Mouse (Mus musculus) limb, embryonic 13.5 days (tissue): ENCODE results near the gene Slc16a7. TPM values are rescaled to one million over a fixed set of nuclear protein-coding genes. Genes with fewer than 3 reads are reported as not detected.

Source experiments
- ATAC-seq: fragments of 200-750 bp; cut with Nextera tagmentation; 2 replicates; pipeline ENCODE4 v1.8.0; 2017; ENCODE audit warnings: low read depth, moderate number of reproducible peaks, moderate TSS enrichment; ENCODE audit not compliant: low FRiP score
- H3K27ac ChIP-seq: fragments of 300-500 bp; sonication (generic); 2 replicates; pipeline ENCODE4 v1.5.1; 2015; ENCODE audit warnings: inconsistent platforms, mild to moderate bottlenecking, moderate library complexity
- H3K27me3 ChIP-seq: fragments of 300-500 bp; sonication (generic); 2 replicates; pipeline ENCODE4 v1.6.1; 2015; ENCODE audit warnings: mild to moderate bottlenecking, inconsistent platforms
- H3K36me3 ChIP-seq: fragments of 300-500 bp; sonication (generic); 2 replicates; pipeline ENCODE4 v1.6.1; 2015; ENCODE audit warnings: inconsistent platforms, mild to moderate bottlenecking, moderate library complexity
- H3K4me1 ChIP-seq: fragments of 300-500 bp; sonication (generic); 2 replicates; pipeline ENCODE4 v1.6.1; 2015; ENCODE audit warnings: inconsistent platforms
- H3K4me2 ChIP-seq: fragments of 300-500 bp; sonication (generic); replicated peaks from 2 replicates; pipeline ENCODE4 v1.6.1; 2015; ENCODE audit warnings: inconsistent platforms, mild to moderate bottlenecking, moderate library complexity
- H3K4me3 ChIP-seq: fragments of 300-500 bp; sonication (generic); 2 replicates; pipeline ENCODE4 v1.5.1; 2015; ENCODE audit warnings: moderate library complexity, mild to moderate bottlenecking, inconsistent platforms
- H3K9ac ChIP-seq: fragments of 300-500 bp; sonication (generic); 2 replicates; pipeline ENCODE4 v1.6.1; 2015; ENCODE audit warnings: mild to moderate bottlenecking, inconsistent platforms
- H3K9me3 ChIP-seq: fragments of 300-500 bp; sonication (generic); 2 replicates; pipeline ENCODE4 v1.6.1; 2016; ENCODE audit warnings: inconsistent platforms
- WGBS: fragments of 180-500 bp; shearing (Covaris S2); methylation state at CpG from one replicate; pipeline ENCODE4 v1.1.7; 2015; 5-methylcytosine and 5-hydroxymethylcytosine counted together
- polyA plus RNA-seq: library from polyadenylated mRNA; unstranded; fragments of >200 nt; fragmentation: Nextera tagmentation; extraction: Ambion mirVana; gene quantifications from 2 replicates; pipeline ENCODE4 v1.2.1, GENCODE M21; 2015

Slc16a7 gene
- polyA plus RNA-seq, 1 experiment from 2014 or later: 6.9 TPM

DNA sequence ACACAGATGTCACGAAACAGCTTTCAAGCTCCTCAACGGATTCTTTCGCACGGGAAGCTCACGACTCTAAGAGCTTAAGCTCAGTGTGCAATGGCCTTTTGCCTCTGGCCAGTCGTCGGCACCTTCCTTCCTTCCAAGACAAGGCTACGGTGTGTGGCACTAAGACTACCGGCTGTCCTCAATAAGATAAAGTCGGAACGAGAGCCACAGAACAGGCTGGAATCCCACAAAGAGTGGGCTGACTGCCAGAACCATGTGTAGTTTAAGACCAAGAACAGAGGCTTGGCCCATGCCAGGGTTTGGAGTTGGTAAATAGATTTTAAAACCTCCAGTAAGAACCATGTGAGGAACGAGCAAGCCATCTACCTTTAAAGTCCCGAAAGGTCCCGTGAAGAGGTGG, 123.8 kb downstream of the Slc16a7 start:
- Histone ChIP-seq H3K4me3 (no peak overlapping the region), H3K9ac (no peak overlapping the region), H3K27me3 (no peaks in the 10 kb centered on the region), H3K4me1 (peaks cover 15% of the 10 kb centered on the region), H3K36me3 (no peaks in the 10 kb centered on the region), H3K4me2 (no peak overlapping the region), H3K27ac (no peak overlapping the region), H3K9me3 (no peaks in the 10 kb centered on the region)
- ATAC-seq: no peak
- 68% methylated on average over 14 of the region's 14 CpGs for WGBS

DNA sequence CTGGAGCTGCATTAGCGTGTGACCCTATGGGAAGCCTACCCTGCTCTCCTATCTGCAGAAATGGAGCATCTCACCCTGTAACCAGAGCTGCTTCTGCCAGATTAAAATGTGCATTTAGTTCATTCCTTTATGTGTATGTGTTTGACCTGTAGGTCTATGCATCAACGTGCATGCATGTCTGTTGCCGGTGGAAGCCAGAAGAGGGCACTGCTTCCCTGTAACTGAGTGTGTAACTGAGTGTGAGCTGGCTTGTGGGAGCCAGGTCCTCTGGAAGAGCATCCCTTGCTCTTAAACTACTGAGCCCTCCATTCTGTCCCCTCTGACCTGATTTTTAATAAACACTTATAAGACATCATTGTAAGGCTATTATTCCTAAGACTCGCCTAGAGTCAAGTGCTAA, 124.3 kb downstream of the Slc16a7 start:
- WGBS: 54% methylated on average over 4 of the region's 4 CpGs
- Histone ChIP-seq H3K9me3 (no peaks in the 10 kb centered on the region), H3K4me3 (no peak overlapping the region), H3K4me1 (peaks cover 15% of the 10 kb centered on the region), H3K36me3 (no peaks in the 10 kb centered on the region), H3K4me2 (no peak overlapping the region), H3K9ac (no peak overlapping the region), H3K27me3 (no peaks in the 10 kb centered on the region), H3K27ac (no peak overlapping the region)
- no peak for ATAC-seq

- no peak for ATAC-seq
- no peaks in the 10 kb centered on the region for H3K27me3 ChIP-seq
- no peak overlapping the region for H3K4me3 ChIP-seq
- no peak overlapping the region for H3K9ac ChIP-seq
- H3K27ac ChIP-seq: no peak overlapping the region
- H3K9me3 ChIP-seq: no peaks in the 10 kb centered on the region
- WGBS: 94% methylated on average over 4 of the region's 4 CpGs
- H3K36me3 ChIP-seq: no peaks in the 10 kb centered on the region
- H3K4me2 ChIP-seq: no peak overlapping the region
- no peaks in the 10 kb centered on the region for H3K4me1 ChIP-seq
Measured at GRCm38 (mm10) chr10:125255904-125256303, 133.4 kb downstream of the Slc16a7 start.

- Histone ChIP-seq H3K9me3 (no peaks in the 10 kb centered on the region), H3K36me3 (no peaks in the 10 kb centered on the region), H3K9ac (no peak overlapping the region), H3K27me3 (no peaks in the 10 kb centered on the region), H3K4me3 (no peak overlapping the region), H3K27ac (no peak overlapping the region), H3K4me2 (no peak overlapping the region), H3K4me1 (no peaks in the 10 kb centered on the region)
- ATAC-seq: no peak
- 84% methylated on average over 2 of the region's 2 CpGs for WGBS
Measured at GRCm38 (mm10) chr10:125214536-125214935, 174.7 kb downstream of the Slc16a7 start.

DNA sequence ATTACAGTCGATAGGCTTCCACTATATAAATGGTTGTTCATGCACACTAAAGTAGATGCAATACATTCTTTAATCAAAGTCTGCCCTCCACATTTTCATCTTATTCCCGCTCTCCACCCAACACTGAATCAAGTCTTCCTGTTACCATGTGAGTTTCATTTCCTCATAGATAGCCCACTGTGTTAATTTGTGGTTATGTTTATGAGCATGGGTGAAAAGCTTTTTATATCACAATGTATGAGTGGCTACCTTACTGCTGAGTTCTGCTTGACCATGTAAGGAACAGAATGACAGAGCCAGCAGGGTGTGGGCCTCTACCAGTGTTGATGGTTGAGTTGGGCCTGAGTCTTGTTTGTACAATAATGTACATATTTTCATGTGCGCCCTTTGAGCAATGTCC, 175.5 kb downstream of the Slc16a7 start:
- WGBS: 90% methylated on average over 3 of the region's 3 CpGs
- Histone ChIP-seq H3K36me3 (no peaks in the 10 kb centered on the region), H3K4me2 (no peak overlapping the region), H3K9ac (no peak overlapping the region), H3K27me3 (no peaks in the 10 kb centered on the region), H3K4me3 (no peak overlapping the region), H3K9me3 (no peaks in the 10 kb centered on the region), H3K27ac (no peak overlapping the region), H3K4me1 (no peaks in the 10 kb centered on the region)
- no peak for ATAC-seq

DNA sequence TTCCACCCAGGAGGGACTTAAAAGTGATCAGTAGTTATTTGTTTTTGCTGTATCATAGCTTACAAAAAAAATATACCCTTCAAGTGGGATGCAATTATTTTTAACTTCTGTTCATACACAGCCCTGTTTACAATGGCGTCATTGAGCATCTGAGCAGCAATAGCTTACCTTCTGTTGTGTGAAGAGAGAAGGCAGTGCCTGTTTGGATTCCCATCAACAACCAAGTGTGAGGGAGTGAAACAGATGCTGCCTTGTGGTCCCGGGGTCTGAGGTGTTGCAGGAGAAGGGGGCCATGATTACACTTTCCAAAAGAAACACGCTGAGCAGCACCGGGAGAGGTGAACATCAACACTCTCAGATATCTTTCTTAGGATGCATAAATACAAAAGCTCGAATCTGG, 201.7 kb downstream of the Slc16a7 start:
- no peak overlapping the region for H3K4me3 ChIP-seq

GRCm38 (mm10) chr10:125185387-125185786, 203.9 kb downstream of the Slc16a7 start:
- 93% methylated on average over 4 of the region's 4 CpGs for WGBS
- no peak overlapping the region for H3K4me2 ChIP-seq
- H3K27me3 ChIP-seq: no peaks in the 10 kb centered on the region

More for the DNA sequence above, 201.7 kb downstream of the Slc16a7 start:
- WGBS: 62% methylated on average over 5 of the region's 5 CpGs
- no peak for ATAC-seq
- Histone ChIP-seq H3K4me2 (no peak overlapping the region), H3K4me1 (peaks cover 5% of the 10 kb centered on the region; the same call in 1 of the 2 replicates), H3K36me3 (no peaks in the 10 kb centered on the region), H3K9me3 (no peaks in the 10 kb centered on the region), H3K9ac (no peak overlapping the region), H3K27me3 (no peaks in the 10 kb centered on the region), H3K27ac (no peak overlapping the region)

GRCm38 (mm10) chr10:125184146-125184545, 205.1 kb downstream of the Slc16a7 start:
- peaks cover 5% of the 10 kb centered on the region; the same call in 1 of the 2 replicates for H3K4me1 ChIP-seq
- WGBS: 23% methylated on average over 5 of the region's 5 CpGs
- no peak for ATAC-seq
- H3K27ac ChIP-seq: no peak overlapping the region
- no peak overlapping the region for H3K9ac ChIP-seq
- H3K36me3 ChIP-seq: no peaks in the 10 kb centered on the region
- no peak overlapping the region for H3K4me2 ChIP-seq
- no peaks in the 10 kb centered on the region for H3K27me3 ChIP-seq
- H3K9me3 ChIP-seq: no peaks in the 10 kb centered on the region
- no peak overlapping the region for H3K4me3 ChIP-seq

More at GRCm38 (mm10) chr10:125185387-125185786, 203.9 kb downstream of the Slc16a7 start:
- no peak for ATAC-seq
- Histone ChIP-seq H3K27ac (no peak overlapping the region), H3K4me1 (peaks cover 5% of the 10 kb centered on the region; the same call in 1 of the 2 replicates), H3K36me3 (no peaks in the 10 kb centered on the region), H3K9ac (no peak overlapping the region), H3K4me3 (no peak overlapping the region), H3K9me3 (no peaks in the 10 kb centered on the region)

- Histone ChIP-seq H3K9ac (no peak overlapping the region), H3K9me3 (no peaks in the 10 kb centered on the region), H3K4me3 (no peak overlapping the region), H3K27ac (no peak overlapping the region), H3K4me2 (no peak overlapping the region), H3K4me1 (peaks cover 5% of the 10 kb centered on the region; the same call in 1 of the 2 replicates), H3K27me3 (no peaks in the 10 kb centered on the region), H3K36me3 (no peaks in the 10 kb centered on the region)
- ATAC-seq: no peak
- 92% methylated on average over 3 of the region's 3 CpGs for WGBS
Measured at GRCm38 (mm10) chr10:125182545-125182944, 206.7 kb downstream of the Slc16a7 start.

GRCm38 (mm10) chr10:125177782-125178181, 211.5 kb downstream of the Slc16a7 start:
- ATAC-seq: no peak
- Histone ChIP-seq H3K27me3 (no peaks in the 10 kb centered on the region), H3K4me1 (no peaks in the 10 kb centered on the region), H3K4me3 (no peak overlapping the region), H3K27ac (no peak overlapping the region), H3K9ac (no peak overlapping the region), H3K36me3 (no peaks in the 10 kb centered on the region), H3K9me3 (no peaks in the 10 kb centered on the region), H3K4me2 (no peak overlapping the region)
- WGBS: 85% methylated on average over 2 of the region's 2 CpGs

DNA sequence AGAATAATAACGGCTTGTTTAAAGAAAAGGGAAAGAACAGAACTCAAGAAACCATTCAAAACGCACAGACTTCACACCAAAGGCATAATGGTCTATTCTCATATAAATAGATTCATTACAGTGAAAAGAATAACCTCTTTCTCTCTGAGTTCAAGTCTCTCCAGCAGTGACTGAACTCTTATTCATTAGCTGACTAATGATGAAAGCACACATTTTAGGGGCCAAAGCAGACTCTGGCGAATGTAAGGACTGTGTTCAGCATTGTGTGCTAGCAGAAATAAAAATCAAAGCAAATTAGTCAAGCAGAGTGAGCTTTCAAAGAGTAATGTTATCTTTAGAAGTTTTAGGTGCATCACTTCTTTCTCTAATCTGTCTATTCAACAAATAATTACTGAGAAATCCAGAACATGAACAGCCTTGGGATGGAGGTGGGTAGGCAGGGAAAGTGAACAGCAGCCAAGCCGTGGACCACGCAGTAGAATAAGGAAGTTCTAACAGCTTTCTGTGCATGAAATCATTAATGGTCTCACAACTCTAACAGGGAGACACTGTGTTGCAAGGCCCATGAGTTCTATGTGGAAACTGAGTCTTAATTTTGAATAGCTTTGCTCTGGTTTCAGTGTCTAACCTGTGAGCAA, 214.1 kb downstream of the Slc16a7 start:
- 72% methylated on average over 5 of the region's 5 CpGs for WGBS
- Histone ChIP-seq H3K9me3 (no peaks in the 10 kb centered on the region), H3K4me1 (no peaks in the 10 kb centered on the region)

GRCm38 (mm10) chr10:125171625-125172024, 217.6 kb downstream of the Slc16a7 start:
- Histone ChIP-seq H3K27me3 (no peaks in the 10 kb centered on the region), H3K9me3 (no peaks in the 10 kb centered on the region), H3K9ac (no peak overlapping the region), H3K4me1 (no peaks in the 10 kb centered on the region), H3K27ac (no peak overlapping the region), H3K4me3 (no peak overlapping the region), H3K4me2 (no peak overlapping the region), H3K36me3 (no peaks in the 10 kb centered on the region)
- no peak for ATAC-seq
- 85% methylated on average over 10 of the region's 10 CpGs for WGBS

More for the DNA sequence above, 214.1 kb downstream of the Slc16a7 start:
- H3K27ac ChIP-seq: no peak overlapping the region
- H3K9ac ChIP-seq: no peak overlapping the region
- no peak overlapping the region for H3K4me3 ChIP-seq
- no peak overlapping the region for H3K4me2 ChIP-seq
- H3K36me3 ChIP-seq: no peaks in the 10 kb centered on the region
- H3K27me3 ChIP-seq: no peaks in the 10 kb centered on the region
- ATAC-seq: no peak

DNA sequence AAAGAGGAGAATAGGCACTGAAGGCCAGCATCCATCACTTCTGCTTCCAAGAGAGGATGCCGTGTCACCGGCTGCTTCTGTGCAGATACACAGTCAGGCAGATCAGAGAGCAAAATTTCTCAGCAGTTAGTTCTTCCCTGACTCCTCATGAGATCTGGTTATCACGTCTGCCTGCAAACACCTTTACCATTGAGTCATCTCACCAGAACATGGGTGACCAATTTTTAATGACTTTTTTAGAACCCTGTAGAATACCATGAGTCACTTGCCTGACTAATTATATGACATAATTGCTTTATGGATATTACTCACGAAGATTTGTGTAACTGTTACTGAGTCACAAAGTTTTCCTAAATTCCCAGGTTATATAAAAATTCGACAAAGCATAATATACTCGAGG, 218.1 kb downstream of the Slc16a7 start:
- Histone ChIP-seq H3K9me3 (no peaks in the 10 kb centered on the region), H3K4me3 (no peak overlapping the region), H3K4me2 (no peak overlapping the region), H3K4me1 (no peaks in the 10 kb centered on the region), H3K36me3 (no peaks in the 10 kb centered on the region), H3K27me3 (no peaks in the 10 kb centered on the region), H3K27ac (no peak overlapping the region), H3K9ac (no peak overlapping the region)
- no peak for ATAC-seq
- WGBS: 85% methylated on average over 6 of the region's 6 CpGs
